Mouse (Mus musculus): ENCODE data around the gene Smad3. TPM values are rescaled to one million over a fixed set of nuclear protein-coding genes. Genes with fewer than 3 reads are reported as not detected.

Gene Smad3
- polyA plus RNA-seq, 1 experiment from 2014 or later: 5.3 TPM

DNA sequence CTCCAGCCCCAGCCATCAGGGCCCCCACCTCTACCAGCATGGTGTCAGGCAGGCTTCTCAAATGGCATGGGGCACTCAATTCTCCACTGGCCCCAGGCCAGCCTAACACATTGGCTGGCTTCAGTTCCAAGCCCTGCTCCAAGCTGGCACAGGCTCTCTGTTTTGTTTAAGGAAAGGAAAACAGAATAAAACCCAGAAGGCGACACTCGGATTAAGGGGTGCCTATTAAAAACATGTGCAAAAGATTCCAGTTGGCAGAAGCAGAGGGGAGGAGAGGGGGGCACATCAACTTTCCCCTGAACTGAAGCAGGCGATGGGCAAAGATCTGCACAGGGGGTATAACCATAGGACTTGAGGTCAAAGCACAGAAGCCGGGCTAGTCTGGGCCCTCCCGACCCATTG, 98.8 kb downstream of the Smad3 start:
- Histone ChIP-seq H3K4me3 (ENCODE audit: low read depth, low read length) (no peak overlapping the region), H3K27ac (replicated peaks) (no peak overlapping the region), H3K9ac (ENCODE audit: low read length) (no peak overlapping the region), H3K4me2 (replicated peaks; ENCODE audit: low read depth) (no peak overlapping the region), H3K36me3 (ENCODE audit: control insufficient read depth, insufficient read depth, low read length) (peaks cover 13% of the 10 kb centered on the region), H3K9me3 (ENCODE audit: control insufficient read depth, low read length) (no peaks in the 10 kb centered on the region), H3K4me1 (replicated peaks; ENCODE audit: control insufficient read depth, insufficient read depth) (0 out of 2 replicates have a peak, but pooled peaks cover 4% of the 10 kb centered on the region), H3K27me3 (ENCODE audit: control insufficient read depth, insufficient read depth, low read length) (no peaks in the 10 kb centered on the region)
- 49% methylated on average over 5 of the region's 5 CpGs for WGBS
- DNase-seq (ENCODE audit: low spot score) (no peak), ATAC-seq (ENCODE audit: low FRiP score, low TSS enrichment) (no peak)
- no peak for TF ChIP-seq CTCF (IDR thresholded peaks at IDR 0.05; ENCODE audit: low read depth)
- TF ChIP-seq EP300 (optimal IDR thresholded peaks at IDR 0.05): no peak

DNA sequence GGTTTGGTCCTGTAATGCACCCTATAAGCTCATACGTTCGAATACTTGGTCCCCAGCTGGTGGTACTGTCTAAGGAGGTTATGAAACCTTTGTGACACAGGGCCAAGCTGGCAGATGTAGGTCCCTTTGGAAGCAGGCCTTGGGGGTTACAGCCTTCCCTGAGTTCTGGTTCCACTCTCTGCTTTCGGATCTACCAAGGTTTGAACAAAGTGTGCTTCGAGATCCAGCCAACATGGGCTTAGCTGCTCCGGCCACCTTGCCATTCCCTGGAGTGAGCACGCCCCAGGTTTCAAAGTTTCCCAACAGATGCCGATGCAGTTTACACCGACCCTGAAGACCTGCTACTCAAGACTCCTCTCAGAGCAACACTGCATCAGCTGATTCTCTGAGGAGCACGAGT, 99.4 kb downstream of the Smad3 start:
- Histone ChIP-seq H3K4me1 (replicated peaks; ENCODE audit: control insufficient read depth, insufficient read depth) (peaks cover 4% of the 10 kb centered on the region; the same call in 1 of the 2 replicates), H3K4me3 (ENCODE audit: low read depth, low read length) (no peak overlapping the region), H3K27me3 (ENCODE audit: control insufficient read depth, insufficient read depth, low read length) (no peaks in the 10 kb centered on the region), H3K4me2 (replicated peaks; ENCODE audit: low read depth) (no peak overlapping the region), H3K9ac (ENCODE audit: low read length) (no peak overlapping the region), H3K27ac (replicated peaks) (no peak overlapping the region), H3K9me3 (ENCODE audit: control insufficient read depth, low read length) (no peaks in the 10 kb centered on the region), H3K36me3 (ENCODE audit: control insufficient read depth, insufficient read depth, low read length) (peaks cover 13% of the 10 kb centered on the region)
- ATAC-seq (ENCODE audit: low FRiP score, low TSS enrichment) (no peak), DNase-seq (ENCODE audit: low spot score) (no peak)
- TF ChIP-seq CTCF (IDR thresholded peaks at IDR 0.05; ENCODE audit: low read depth) (no peak), EP300 (optimal IDR thresholded peaks at IDR 0.05) (no peak)
- 88% methylated on average over 9 of the region's 9 CpGs for WGBS

DNA sequence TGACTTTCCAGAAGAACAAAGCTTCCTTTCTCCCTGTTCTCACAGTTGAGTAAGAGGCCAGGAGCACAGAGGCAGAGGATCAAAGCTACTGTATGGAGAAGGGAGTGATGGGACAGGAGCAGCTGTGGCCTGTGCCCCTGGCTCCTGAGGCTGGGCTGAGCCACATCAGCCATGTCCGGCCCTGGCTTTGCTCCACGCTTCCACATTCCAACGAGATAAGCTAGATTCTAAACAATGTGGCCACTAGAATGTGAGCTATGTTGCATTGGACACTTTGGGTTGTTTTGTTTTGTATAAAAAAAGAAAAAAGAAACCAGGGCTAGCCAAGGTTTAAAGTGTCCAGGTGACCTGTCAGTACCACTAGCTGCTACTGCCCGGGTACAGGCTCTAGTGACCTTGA, 100.6 kb downstream of the Smad3 start:
- no peak for TF ChIP-seq EP300 (optimal IDR thresholded peaks at IDR 0.05)
- no peak for TF ChIP-seq CTCF (IDR thresholded peaks at IDR 0.05; ENCODE audit: low read depth)
- Histone ChIP-seq H3K9me3 (ENCODE audit: control insufficient read depth, low read length) (no peaks in the 10 kb centered on the region), H3K9ac (ENCODE audit: low read length) (no peak overlapping the region), H3K36me3 (ENCODE audit: control insufficient read depth, insufficient read depth, low read length) (peaks cover 13% of the 10 kb centered on the region), H3K27me3 (ENCODE audit: control insufficient read depth, insufficient read depth, low read length) (no peaks in the 10 kb centered on the region), H3K4me3 (ENCODE audit: low read depth, low read length) (no peak overlapping the region), H3K4me2 (replicated peaks; ENCODE audit: low read depth) (no peak overlapping the region), H3K27ac (replicated peaks) (no peak overlapping the region), H3K4me1 (replicated peaks; ENCODE audit: control insufficient read depth, insufficient read depth) (peaks cover 4% of the 10 kb centered on the region; the same call in 1 of the 2 replicates)
- ATAC-seq (ENCODE audit: low FRiP score, low TSS enrichment): no peak
- WGBS: 33% methylated on average over 4 of the region's 4 CpGs
- no peak for DNase-seq (ENCODE audit: low spot score)

DNA sequence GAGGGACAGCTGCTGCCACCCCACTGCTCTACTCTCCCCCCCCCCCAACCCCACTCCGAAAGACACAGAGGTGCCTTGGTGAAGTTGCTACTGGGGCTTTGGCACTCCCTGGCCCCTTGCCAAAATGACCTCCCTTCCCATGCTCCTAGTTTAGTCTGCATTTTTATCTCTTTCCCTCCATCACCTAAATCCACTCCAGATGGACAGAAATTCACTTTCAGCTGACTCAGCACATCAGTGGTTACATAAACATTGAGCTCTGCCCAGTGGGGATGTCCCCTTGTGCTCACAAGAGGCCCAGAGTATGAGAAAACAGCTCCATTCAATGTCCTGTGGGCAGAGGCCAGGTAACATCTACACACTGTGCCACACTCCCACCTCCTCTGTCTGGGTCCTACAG, 102.7 kb downstream of the Smad3 start:
- no peak for ATAC-seq (ENCODE audit: low FRiP score, low TSS enrichment)
- H3K9me3 ChIP-seq (ENCODE audit: control insufficient read depth, low read length): no peaks in the 10 kb centered on the region
- H3K4me3 ChIP-seq (ENCODE audit: low read depth, low read length): no peak overlapping the region
- no peak overlapping the region for H3K9ac ChIP-seq (ENCODE audit: low read length)
- no peak overlapping the region for H3K4me2 ChIP-seq (replicated peaks; ENCODE audit: low read depth)
- peaks cover 4% of the 10 kb centered on the region; the same call in 1 of the 2 replicates for H3K4me1 ChIP-seq (replicated peaks; ENCODE audit: control insufficient read depth, insufficient read depth)
- no peak overlapping the region for H3K27ac ChIP-seq (replicated peaks)
- 50% methylated on average over 1 of the region's 1 CpGs for WGBS
- H3K27me3 ChIP-seq (ENCODE audit: control insufficient read depth, insufficient read depth, low read length): no peaks in the 10 kb centered on the region
- no peak for TF ChIP-seq CTCF (IDR thresholded peaks at IDR 0.05; ENCODE audit: low read depth)
- no peak for TF ChIP-seq EP300 (optimal IDR thresholded peaks at IDR 0.05)
- no peak for DNase-seq (ENCODE audit: low spot score)
- H3K36me3 ChIP-seq (ENCODE audit: control insufficient read depth, insufficient read depth, low read length): peaks cover 11% of the 10 kb centered on the region

DNA sequence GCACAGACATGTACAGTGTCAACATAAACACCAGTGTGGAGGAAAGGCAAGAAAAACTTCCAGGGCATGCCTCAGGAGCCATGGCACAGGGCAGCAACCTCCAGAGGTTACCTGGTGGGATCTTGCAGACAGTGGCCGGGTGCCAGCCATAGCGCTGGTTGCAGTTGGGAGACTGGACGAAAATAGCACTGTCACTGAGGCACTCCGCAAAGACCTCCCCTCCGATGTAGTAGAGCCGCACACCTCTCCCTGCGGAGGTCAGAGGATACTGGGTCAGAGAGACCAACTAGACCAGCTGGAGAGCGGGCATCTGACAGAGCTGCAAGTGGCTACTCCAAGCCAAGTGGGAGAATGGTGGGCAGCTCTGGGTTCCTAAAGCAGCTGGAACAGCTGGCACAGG, 103.2 kb downstream of the Smad3 start:
- no peak overlapping the region for H3K27ac ChIP-seq (replicated peaks)
- ATAC-seq (ENCODE audit: low FRiP score, low TSS enrichment): no peak
- H3K36me3 ChIP-seq (ENCODE audit: control insufficient read depth, insufficient read depth, low read length): peaks cover 11% of the 10 kb centered on the region
- H3K27me3 ChIP-seq (ENCODE audit: control insufficient read depth, insufficient read depth, low read length): no peaks in the 10 kb centered on the region
- WGBS: 82% methylated on average over 8 of the region's 8 CpGs
- H3K4me3 ChIP-seq (ENCODE audit: low read depth, low read length): no peak overlapping the region
- no peak for DNase-seq (ENCODE audit: low spot score)
- no peak overlapping the region for H3K9ac ChIP-seq (ENCODE audit: low read length)
- no peaks in the 10 kb centered on the region for H3K9me3 ChIP-seq (ENCODE audit: control insufficient read depth, low read length)
- H3K4me2 ChIP-seq (replicated peaks; ENCODE audit: low read depth): no peak overlapping the region
- TF ChIP-seq CTCF (IDR thresholded peaks at IDR 0.05; ENCODE audit: low read depth): no peak
- no peak for TF ChIP-seq EP300 (optimal IDR thresholded peaks at IDR 0.05)
- peaks cover 4% of the 10 kb centered on the region; the same call in 1 of the 2 replicates for H3K4me1 ChIP-seq (replicated peaks; ENCODE audit: control insufficient read depth, insufficient read depth)

DNA sequence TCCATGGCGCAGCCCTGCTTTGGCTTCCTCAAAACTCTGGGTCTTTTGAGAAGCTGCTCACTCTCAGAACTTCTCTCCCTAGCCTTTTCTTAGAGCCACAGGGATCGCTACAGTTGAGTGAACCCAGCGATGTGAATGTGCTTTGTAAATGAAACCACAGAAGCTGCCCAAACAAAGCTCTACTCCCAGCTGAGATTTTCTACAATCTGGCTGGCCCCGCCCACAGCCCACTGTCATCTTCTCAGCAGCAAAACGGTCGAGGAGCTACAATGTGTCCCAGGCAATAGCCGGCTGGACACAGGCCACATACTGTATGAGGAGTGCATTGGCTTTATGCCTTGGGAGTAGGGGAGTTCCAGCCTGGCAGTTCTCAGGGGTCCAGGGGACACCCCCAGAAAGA, 104.1 kb downstream of the Smad3 start:
- H3K9ac ChIP-seq (ENCODE audit: low read length): 0 out of 2 replicates have a peak overlapping the region, but pooled peaks have one; percentile 3
- H3K27me3 ChIP-seq (ENCODE audit: control insufficient read depth, insufficient read depth, low read length): no peaks in the 10 kb centered on the region
- no peak overlapping the region for H3K4me2 ChIP-seq (replicated peaks; ENCODE audit: low read depth)
- H3K4me1 ChIP-seq (replicated peaks; ENCODE audit: control insufficient read depth, insufficient read depth): peaks cover 4% of the 10 kb centered on the region; the same call in 1 of the 2 replicates
- no peak for ATAC-seq (ENCODE audit: low FRiP score, low TSS enrichment)
- H3K36me3 ChIP-seq (ENCODE audit: control insufficient read depth, insufficient read depth, low read length): peaks cover 14% of the 10 kb centered on the region
- H3K9me3 ChIP-seq (ENCODE audit: control insufficient read depth, low read length): no peaks in the 10 kb centered on the region
- H3K4me3 ChIP-seq (ENCODE audit: low read depth, low read length): no peak overlapping the region
- no peak for DNase-seq (ENCODE audit: low spot score)
- TF ChIP-seq EP300 (optimal IDR thresholded peaks at IDR 0.05): no peak
- 46% methylated on average over 7 of the region's 7 CpGs for WGBS
- H3K27ac ChIP-seq (replicated peaks): no peak overlapping the region

Data from stomach, postnatal 0 days (tissue).